Mouse (Mus musculus) lung, postnatal 0 days (tissue): ENCODE measurements around the gene Pnpla7.

Source experiments
- CTCF ChIP-seq: IDR thresholded peaks from 2 replicates; pipeline ENCODE4 v1.5.1; 2016; ENCODE audit warnings: antibody characterized with exemption, mild to moderate bottlenecking
- EP300 ChIP-seq: IDR thresholded peaks from 2 replicates; pipeline ENCODE4 v1.6.1; 2016; ENCODE audit warnings: antibody characterized with exemption, mild to moderate bottlenecking, control low read depth

DNA sequence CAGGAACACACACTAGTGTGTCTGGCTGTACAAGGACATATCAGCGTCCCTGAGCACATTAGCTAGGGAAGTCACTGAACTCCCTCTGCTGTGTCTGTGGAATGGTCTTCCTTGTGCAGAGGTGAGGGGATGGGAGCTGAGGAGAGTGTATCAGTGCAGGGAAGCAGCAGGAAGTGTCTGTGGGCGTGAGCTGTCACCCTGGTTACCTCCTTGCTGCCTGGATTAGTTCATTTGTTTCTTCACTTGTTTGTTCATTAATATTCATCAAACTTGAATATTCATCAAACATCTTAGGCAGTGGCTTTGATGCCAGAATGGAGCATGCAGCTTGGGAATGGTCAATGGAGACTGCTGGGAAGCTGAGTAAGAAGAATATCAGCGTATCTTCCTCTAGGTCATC, 123.9 kb downstream of the Pnpla7 start:
- no peak for TF ChIP-seq EP300
- TF ChIP-seq CTCF = no peak
